Mouse (Mus musculus) hindbrain, embryonic 12.5 days (tissue): ENCODE measurements around the gene Ccr7. TPM values are rescaled to one million over a fixed set of nuclear protein-coding genes. Genes with fewer than 3 reads are reported as not detected.

Experiments used
- ATAC-seq: fragments of 200-750 bp; cut with Nextera tagmentation; 2 replicates; pipeline ENCODE4 v1.8.0; 2017; ENCODE audit warnings: moderate TSS enrichment; ENCODE audit not compliant: low FRiP score
- H3K27ac ChIP-seq: fragments of 300-500 bp; sonication (generic); 2 replicates; pipeline ENCODE4 v1.5.1; 2016; ENCODE audit warnings: mild to moderate bottlenecking
- H3K27me3 ChIP-seq: fragments of 300-500 bp; sonication (generic); 2 replicates; pipeline ENCODE4 v1.6.1; 2016; ENCODE audit warnings: mild to moderate bottlenecking
- H3K36me3 ChIP-seq: fragments of 300-500 bp; sonication (generic); 2 replicates; pipeline ENCODE4 v1.6.1; 2016; ENCODE audit warnings: mild to moderate bottlenecking
- H3K4me1 ChIP-seq: fragments of 300-500 bp; sonication (generic); 2 replicates; pipeline ENCODE4 v1.6.1; 2016
- H3K4me2 ChIP-seq: fragments of 300-500 bp; sonication (generic); replicated peaks from 2 replicates; pipeline ENCODE4 v1.6.1; 2016; ENCODE audit warnings: mild to moderate bottlenecking
- H3K4me3 ChIP-seq: fragments of 300-500 bp; sonication (generic); 2 replicates; pipeline ENCODE4 v1.5.1; 2016; ENCODE audit warnings: mild to moderate bottlenecking
- H3K9ac ChIP-seq: fragments of 300-500 bp; sonication (generic); 2 replicates; pipeline ENCODE4 v1.6.1; 2016; ENCODE audit warnings: mild to moderate bottlenecking, moderate library complexity
- H3K9me3 ChIP-seq: fragments of 300-500 bp; sonication (generic); replicated peaks from 2 replicates; pipeline ENCODE4 v1.6.1; 2016; ENCODE audit warnings: mild to moderate bottlenecking
- WGBS: fragments of 180-500 bp; shearing (Covaris S2); methylation state at CpG from one replicate; pipeline ENCODE4 v1.1.7; 2016; 5-methylcytosine and 5-hydroxymethylcytosine counted together
- polyA plus RNA-seq: library from polyadenylated mRNA; unstranded; fragments of >200 nt; fragmentation: Nextera tagmentation; extraction: Ambion mirVana; gene quantifications from 2 replicates; pipeline ENCODE4 v1.2.1, GENCODE M21; 2016

Ccr7 gene
- polyA plus RNA-seq, 1 experiment from 2014 or later = 0.25 TPM

DNA sequence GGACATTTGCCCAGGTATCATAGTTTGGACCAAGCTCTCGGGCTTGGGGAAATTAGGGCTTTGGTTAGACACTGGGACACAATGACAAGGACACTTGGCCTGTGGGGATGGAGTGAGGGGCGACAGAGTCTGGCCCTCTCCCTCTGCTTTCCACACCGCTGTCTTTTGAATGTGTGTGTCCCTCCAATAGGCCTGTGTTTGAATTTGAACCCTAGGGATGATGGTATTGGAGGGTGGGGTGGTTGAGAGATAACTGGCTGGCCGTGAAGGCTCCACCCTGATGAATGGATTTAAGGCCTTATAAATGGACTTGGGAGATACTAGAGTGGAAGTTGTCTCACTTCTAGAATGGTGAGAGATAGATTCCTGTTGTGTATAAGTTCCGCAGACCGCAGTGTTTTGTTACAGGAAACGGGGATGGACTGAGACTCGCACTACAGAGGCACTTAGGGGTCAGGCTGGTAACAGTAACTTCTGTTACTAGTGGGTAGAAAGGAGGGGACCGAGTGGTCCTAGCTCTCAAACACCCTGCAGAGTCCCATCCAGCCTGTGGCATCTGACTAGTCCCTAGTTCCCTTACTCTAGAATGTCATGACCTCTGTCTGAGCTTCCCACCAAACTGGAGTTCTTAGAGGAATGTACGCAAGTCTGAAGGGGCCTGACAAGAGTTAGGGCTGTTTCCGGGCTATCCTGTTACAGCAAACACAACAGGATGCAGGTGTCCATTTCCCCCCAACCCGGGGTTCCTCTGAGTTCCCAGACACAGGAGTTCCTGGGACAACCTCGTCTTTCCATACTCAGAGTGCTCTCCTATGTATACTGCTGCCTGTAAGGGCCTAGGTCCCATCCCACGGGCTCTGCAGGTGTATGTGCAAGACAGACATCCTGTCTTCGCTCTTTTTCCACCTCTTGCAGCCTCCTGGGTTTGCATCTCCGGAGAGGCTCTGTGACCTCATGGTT, 11.5 kb downstream of the Ccr7 start:
- Histone ChIP-seq H3K27me3 (0 out of 2 replicates have a peak, but pooled peaks cover 3% of the 10 kb centered on the region), H3K4me2 (no peak overlapping the region), H3K9me3 (no peaks in the 10 kb centered on the region), H3K36me3 (no peaks in the 10 kb centered on the region), H3K4me1 (peaks cover 43% of the 10 kb centered on the region), H3K4me3 (no peak overlapping the region), H3K27ac (no peak overlapping the region), H3K9ac (no peak overlapping the region)
- 69% methylated on average over 16 of the region's 16 CpGs for WGBS
- no peak for ATAC-seq

DNA sequence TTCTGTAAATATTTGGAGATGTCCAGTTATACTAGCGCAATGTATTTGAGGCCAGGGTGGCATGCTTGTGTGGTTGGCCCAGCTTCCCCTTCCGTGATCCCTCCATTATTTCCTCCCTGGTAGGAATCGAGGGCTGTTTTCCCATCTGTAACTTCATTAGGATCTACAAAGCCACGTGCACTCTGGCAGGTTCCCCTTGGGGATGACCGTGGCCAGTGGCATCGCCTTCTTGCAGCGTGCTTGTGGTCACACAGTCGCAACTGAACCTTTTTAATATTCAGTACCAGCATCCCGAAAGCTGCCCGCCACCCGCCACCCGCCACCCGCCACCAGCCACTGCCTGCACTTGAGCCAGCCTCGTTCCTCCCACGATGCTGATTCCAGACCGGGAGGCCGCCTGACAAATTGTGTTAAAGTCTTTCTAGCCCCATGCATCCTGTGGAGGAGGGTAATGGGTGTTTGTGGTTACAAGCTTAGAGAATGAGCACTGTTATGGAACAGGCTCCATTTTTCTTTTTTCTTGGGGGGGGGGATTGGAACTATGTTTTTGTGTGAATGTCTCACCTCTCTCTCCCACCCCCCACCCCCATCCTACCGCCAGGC, 12.3 kb downstream of the Ccr7 start:
- peaks cover 35% of the 10 kb centered on the region for H3K4me1 ChIP-seq
- 50% methylated on average over 18 of the region's 18 CpGs for WGBS
- no peak overlapping the region for H3K4me2 ChIP-seq
- H3K36me3 ChIP-seq = no peaks in the 10 kb centered on the region
- H3K9ac ChIP-seq = no peak overlapping the region
- ATAC-seq = no peak
- peak overlapping the region; percentile 12; the same call in 1 of the 2 replicates for H3K27ac ChIP-seq
- 0 out of 2 replicates have a peak, but pooled peaks cover 3% of the 10 kb centered on the region for H3K27me3 ChIP-seq
- H3K4me3 ChIP-seq = no peak overlapping the region
- no peaks in the 10 kb centered on the region for H3K9me3 ChIP-seq

- no peak for ATAC-seq
- 0 out of 2 replicates have a peak overlapping the region, but pooled peaks have one; percentile 12 for H3K27ac ChIP-seq
Measured at GRCm38 (mm10) chr11:99142046-99142445, 12.8 kb downstream of the Ccr7 start.

GRCm38 (mm10) chr11:99141600-99141999, 13.3 kb downstream of the Ccr7 start:
- Histone ChIP-seq H3K27ac (no peak overlapping the region), H3K4me3 (no peak overlapping the region), H3K36me3 (no peaks in the 10 kb centered on the region), H3K9me3 (no peaks in the 10 kb centered on the region), H3K9ac (no peak overlapping the region), H3K4me1 (peaks cover 26% of the 10 kb centered on the region), H3K27me3 (0 out of 2 replicates have a peak, but pooled peaks cover 3% of the 10 kb centered on the region), H3K4me2 (no peak overlapping the region)
- ATAC-seq = no peak
- WGBS = 61% methylated on average over 7 of the region's 7 CpGs

More at GRCm38 (mm10) chr11:99142046-99142445, 12.8 kb downstream of the Ccr7 start:
- H3K4me3 ChIP-seq = no peak overlapping the region
- H3K4me1 ChIP-seq = peaks cover 29% of the 10 kb centered on the region
- WGBS = 71% methylated on average over 6 of the region's 6 CpGs
- no peaks in the 10 kb centered on the region for H3K9me3 ChIP-seq
- H3K36me3 ChIP-seq = no peaks in the 10 kb centered on the region
- H3K4me2 ChIP-seq = no peak overlapping the region
- H3K9ac ChIP-seq = no peak overlapping the region
- H3K27me3 ChIP-seq = 0 out of 2 replicates have a peak, but pooled peaks cover 3% of the 10 kb centered on the region

DNA sequence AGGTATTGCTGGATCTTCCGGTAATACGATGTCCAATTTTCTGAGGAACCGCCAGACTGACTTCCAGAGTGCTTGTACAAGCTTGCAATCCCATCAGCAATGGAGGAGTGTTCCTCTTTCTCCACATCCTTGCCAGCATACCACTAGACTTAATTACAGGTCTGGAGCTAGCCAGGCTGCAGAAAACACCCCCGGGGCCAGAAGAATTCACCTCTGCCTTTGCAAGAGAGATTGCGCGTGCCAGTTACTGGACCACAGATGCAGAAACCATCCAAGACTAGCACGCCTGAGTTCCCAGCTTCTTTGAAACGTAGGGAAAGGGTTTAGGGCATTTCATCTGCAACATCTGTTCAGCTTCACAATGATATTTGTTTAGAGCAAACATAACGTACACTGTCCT, 15.9 kb downstream of the Ccr7 start:
- Histone ChIP-seq H3K4me2 (no peak overlapping the region), H3K36me3 (no peaks in the 10 kb centered on the region), H3K9me3 (no peaks in the 10 kb centered on the region), H3K4me1 (peaks cover 31% of the 10 kb centered on the region), H3K27me3 (0 out of 2 replicates have a peak, but pooled peaks cover 3% of the 10 kb centered on the region), H3K27ac (no peak overlapping the region), H3K9ac (no peak overlapping the region), H3K4me3 (no peak overlapping the region)
- WGBS = 82% methylated on average over 9 of the region's 9 CpGs
- ATAC-seq = no peak

GRCm38 (mm10) chr11:99137385-99137784, 17.5 kb downstream of the Ccr7 start:
- no peak for ATAC-seq
- Histone ChIP-seq H3K4me2 (no peak overlapping the region), H3K36me3 (no peaks in the 10 kb centered on the region), H3K9ac (no peak overlapping the region), H3K9me3 (no peaks in the 10 kb centered on the region), H3K27me3 (no peaks in the 10 kb centered on the region), H3K4me1 (peaks cover 28% of the 10 kb centered on the region), H3K27ac (no peak overlapping the region), H3K4me3 (no peak overlapping the region)
- 67% methylated on average over 4 of the region's 4 CpGs for whole genome bisulfite sequencing

DNA sequence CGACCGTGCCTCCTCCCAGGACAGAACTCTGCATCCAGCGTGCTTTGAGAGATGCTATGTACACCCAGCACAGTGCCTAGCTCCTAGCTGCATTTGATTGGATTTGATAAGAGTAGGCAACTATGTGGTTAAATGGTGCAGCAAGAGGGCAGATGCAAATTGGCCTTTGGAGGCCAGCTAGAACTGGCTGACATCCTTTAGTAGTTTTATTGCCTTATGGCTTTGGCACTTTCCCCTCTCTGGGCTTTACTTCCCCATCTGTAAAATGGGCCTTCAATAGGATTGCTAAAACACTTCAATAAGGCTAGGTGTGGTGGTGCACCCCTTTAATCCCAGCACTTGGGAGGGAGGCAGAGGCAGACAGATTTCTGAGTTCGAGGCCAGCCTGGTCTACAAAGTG, 17.9 kb downstream of the Ccr7 start:
- Histone ChIP-seq H3K4me1 (peaks cover 29% of the 10 kb centered on the region), H3K9ac (no peak overlapping the region), H3K36me3 (no peaks in the 10 kb centered on the region), H3K4me2 (no peak overlapping the region), H3K27ac (no peak overlapping the region), H3K4me3 (no peak overlapping the region), H3K9me3 (no peaks in the 10 kb centered on the region), H3K27me3 (no peaks in the 10 kb centered on the region)
- ATAC-seq = no peak
- WGBS = 67% methylated on average over 4 of the region's 4 CpGs

GRCm38 (mm10) chr11:99136361-99136760, 18.5 kb downstream of the Ccr7 start:
- no peak overlapping the region for H3K9ac ChIP-seq
- no peaks in the 10 kb centered on the region for H3K9me3 ChIP-seq
- 43% methylated on average over 3 of the region's 3 CpGs for WGBS
- no peak for ATAC-seq
- no peak overlapping the region for H3K4me3 ChIP-seq
- H3K27me3 ChIP-seq = no peaks in the 10 kb centered on the region
- H3K36me3 ChIP-seq = no peaks in the 10 kb centered on the region
- no peak overlapping the region for H3K27ac ChIP-seq
- H3K4me1 ChIP-seq = peaks cover 31% of the 10 kb centered on the region
- H3K4me2 ChIP-seq = no peak overlapping the region

GRCm38 (mm10) chr11:99135047-99135440, 19.8 kb downstream of the Ccr7 start:
- Histone ChIP-seq H3K27ac (no peak overlapping the region), H3K4me2 (no peak overlapping the region)
- 72% methylated on average over 8 of the region's 8 CpGs for WGBS

GRCm38 (mm10) chr11:99134266-99135046, 20.4 kb downstream of the Ccr7 start:
- H3K4me1 ChIP-seq = peaks cover 37% of the 10 kb centered on the region
- no peaks in the 10 kb centered on the region for H3K36me3 ChIP-seq
- H3K4me3 ChIP-seq = no peak overlapping the region
- H3K9me3 ChIP-seq = no peaks in the 10 kb centered on the region; the same call in 1 of the 2 replicates
- ATAC-seq = no peak
- H3K4me2 ChIP-seq = no peak overlapping the region
- H3K9ac ChIP-seq = no peak overlapping the region
- no peaks in the 10 kb centered on the region for H3K27me3 ChIP-seq
- H3K27ac ChIP-seq = peak overlapping the region; percentile 56; the same call in 1 of the 2 replicates
- WGBS = 58% methylated on average over 15 of the region's 15 CpGs

More at GRCm38 (mm10) chr11:99135047-99135440, 19.8 kb downstream of the Ccr7 start:
- H3K9ac ChIP-seq = no peak overlapping the region
- H3K9me3 ChIP-seq = no peaks in the 10 kb centered on the region
- H3K27me3 ChIP-seq = no peaks in the 10 kb centered on the region
- H3K4me1 ChIP-seq = peaks cover 35% of the 10 kb centered on the region
- ATAC-seq = no peak
- H3K36me3 ChIP-seq = no peaks in the 10 kb centered on the region
- no peak overlapping the region for H3K4me3 ChIP-seq

DNA sequence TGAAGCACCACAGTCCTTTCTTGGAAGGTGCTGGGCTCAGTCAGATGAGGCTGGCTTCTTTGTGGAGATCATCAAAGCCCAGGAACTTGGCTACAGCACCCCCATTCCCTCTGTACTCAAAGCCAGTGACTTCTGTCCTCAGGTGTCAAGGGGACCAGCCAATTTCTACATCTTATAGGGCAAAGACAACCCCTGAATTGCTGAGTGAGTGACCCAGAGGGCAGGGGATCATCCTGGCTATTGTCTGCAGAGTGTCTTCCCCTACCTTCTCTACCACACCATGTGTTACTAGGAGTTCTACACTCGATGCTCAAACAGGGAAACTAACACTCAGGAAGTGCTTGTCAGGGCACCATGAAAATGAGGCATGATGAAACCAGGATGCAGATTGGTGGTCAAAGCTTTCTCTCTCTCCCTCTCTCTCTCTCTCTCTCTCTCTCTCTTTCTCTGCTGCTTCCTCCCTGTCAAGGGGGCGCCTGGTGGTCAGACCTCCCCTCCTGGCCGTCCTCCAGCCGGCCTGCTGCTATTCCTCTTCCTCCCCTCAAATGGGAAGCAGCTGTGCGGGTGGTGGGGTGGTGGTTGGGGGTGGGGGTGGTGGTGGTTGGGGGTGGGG, 21.5 kb downstream of the Ccr7 start:
- 53% methylated on average over 5 of the region's 5 CpGs for WGBS
- ATAC-seq = no peak
- peak overlapping the region; percentile 40 for H3K27ac ChIP-seq
- H3K27me3 ChIP-seq = no peaks in the 10 kb centered on the region
- H3K4me1 ChIP-seq = peaks cover 41% of the 10 kb centered on the region
- no peak overlapping the region for H3K4me3 ChIP-seq
- H3K9ac ChIP-seq = no peak overlapping the region
- no peak overlapping the region for H3K4me2 ChIP-seq
- H3K9me3 ChIP-seq = no peaks in the 10 kb centered on the region; the same call in 1 of the 2 replicates
- no peaks in the 10 kb centered on the region for H3K36me3 ChIP-seq
